Mouse (Mus musculus) lung, embryonic 15.5 days (tissue): Measurements from ENCODE around the gene Acsbg2. TPM values are rescaled to one million over a fixed set of nuclear protein-coding genes. Genes with fewer than 3 reads are reported as not detected.
"Not testable (repeated sequence)": the region's sequence is repeated elsewhere in the genome, so short reads cannot be mapped to it uniquely, and the experiment has no call there.

Source experiments
- ATAC-seq: fragments of 200-750 bp; cut with Nextera tagmentation; 2 replicates; pipeline ENCODE4 v1.8.0; 2017; ENCODE audit warnings: moderate number of reproducible peaks, borderline replicate concordance; ENCODE audit not compliant: low FRiP score, low TSS enrichment; ENCODE audit errors: extremely low read depth
- H3K27ac ChIP-seq: fragments of 300-500 bp; sonication (generic); 2 replicates; pipeline ENCODE4 v1.5.1; 2015; ENCODE audit warnings: moderate library complexity, mild to moderate bottlenecking, inconsistent platforms
- H3K27me3 ChIP-seq: fragments of 300-500 bp; sonication (generic); 2 replicates; pipeline ENCODE4 v1.6.1; 2015; ENCODE audit warnings: inconsistent platforms
- H3K36me3 ChIP-seq: fragments of 300-500 bp; sonication (generic); 2 replicates; pipeline ENCODE4 v1.6.1; 2015; ENCODE audit warnings: inconsistent platforms
- H3K4me1 ChIP-seq: fragments of 300-500 bp; sonication (generic); 2 replicates; pipeline ENCODE4 v1.6.1; 2015; ENCODE audit warnings: inconsistent platforms
- H3K4me2 ChIP-seq: fragments of 300-500 bp; sonication (generic); 2 replicates; pipeline ENCODE4 v1.6.1; 2015; ENCODE audit warnings: inconsistent platforms, mild to moderate bottlenecking, moderate library complexity
- H3K4me3 ChIP-seq: fragments of 300-500 bp; sonication (generic); 2 replicates; pipeline ENCODE4 v1.5.1; 2015; ENCODE audit warnings: mild to moderate bottlenecking, inconsistent platforms
- H3K9ac ChIP-seq: fragments of 300-500 bp; sonication (generic); 2 replicates; pipeline ENCODE4 v1.6.1; 2015; ENCODE audit warnings: inconsistent platforms
- H3K9me3 ChIP-seq: fragments of 300-500 bp; sonication (generic); 2 replicates; pipeline ENCODE4 v1.6.1; 2016; ENCODE audit warnings: inconsistent platforms
- WGBS: fragments of 180-500 bp; shearing (Covaris S2); methylation state at CpG from one replicate; pipeline ENCODE4 v1.1.7; 2015; 5-methylcytosine and 5-hydroxymethylcytosine counted together
- polyA plus RNA-seq: library from polyadenylated mRNA; unstranded; fragments of >200 nt; fragmentation: Nextera tagmentation; extraction: Ambion mirVana; gene quantifications from 2 replicates; pipeline ENCODE4 v1.2.1, GENCODE M21; 2015

Gene Acsbg2
- polyA plus RNA-seq, result not detected in 2 replicates

GRCm38 (mm10) chr17:56874237-56874636 lies at the start of gene Acsbg2:
Gene Acsbg2 (minus strand): TSS chr17:56874447.
- Histone ChIP-seq H3K27me3 (no peaks in the 10 kb centered on the region), H3K9me3 (no peaks in the 10 kb centered on the region), H3K36me3 (no peaks in the 10 kb centered on the region), H3K9ac (no peak within 1 kb of the TSS), H3K4me2 (no peak within 1 kb of the TSS), H3K4me3 (no peak within 1 kb of the TSS), H3K27ac (no peak within 1 kb of the TSS), H3K4me1 (no peaks in the 10 kb centered on the region)
- no peak for ATAC-seq
- WGBS, result 89% methylated on average over 2 of the region's 2 CpGs

GRCm38 (mm10) chr17:56919725-56920124 lies 45.5 kb upstream of the Acsbg2 start:
- Histone ChIP-seq H3K36me3 (peaks cover 61% of the 10 kb centered on the region), H3K9ac (no peak overlapping the region), H3K9me3 (no peaks in the 10 kb centered on the region), H3K27me3 (no peaks in the 10 kb centered on the region), H3K4me3 (no peak overlapping the region), H3K27ac (0 out of 2 replicates have a peak overlapping the region, but pooled peaks have one; percentile 9), H3K4me1 (0 out of 2 replicates have a peak, but pooled peaks cover 6% of the 10 kb centered on the region), H3K4me2 (no peak overlapping the region)
- peak; percentile 60; the same call in 1 of the 2 replicates for ATAC-seq
- 68% methylated on average over 3 of the region's 3 CpGs for WGBS

DNA sequence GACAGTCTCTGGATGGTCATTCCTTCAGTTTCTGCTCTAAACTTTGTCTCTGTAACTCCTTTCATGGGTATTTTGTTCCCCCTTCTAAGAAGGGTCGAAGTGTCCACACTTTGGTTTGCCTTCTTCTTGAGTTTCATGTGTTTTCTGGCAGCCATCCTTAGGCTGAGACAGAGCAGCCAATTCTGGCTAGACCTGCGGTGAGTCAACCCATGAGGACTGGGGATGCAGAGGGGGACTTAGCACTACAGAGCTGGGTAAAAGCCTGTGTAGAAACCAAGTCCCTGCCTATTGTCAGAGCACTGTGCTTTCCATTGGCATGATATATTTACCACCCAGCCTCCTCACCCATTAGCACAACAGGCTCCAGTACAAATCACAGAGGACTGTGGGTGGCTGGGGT lies 42.9 kb upstream of the Acsbg2 start:
- Histone ChIP-seq H3K27me3 (no peaks in the 10 kb centered on the region), H3K36me3 (peaks cover 45% of the 10 kb centered on the region), H3K4me2 (no peak overlapping the region), H3K4me1 (0 out of 2 replicates have a peak, but pooled peaks cover 6% of the 10 kb centered on the region), H3K9me3 (no peaks in the 10 kb centered on the region), H3K27ac (no peak overlapping the region), H3K4me3 (no peak overlapping the region), H3K9ac (no peak overlapping the region)
- 98% methylated on average over 2 of the region's 2 CpGs for WGBS
- ATAC-seq, result no peak

GRCm38 (mm10) chr17:56913444-56913843 lies 39.2 kb upstream of the Acsbg2 start:
- no peak for ATAC-seq
- Histone ChIP-seq H3K4me2 (no peak overlapping the region), H3K27ac (no peak overlapping the region), H3K9ac (no peak overlapping the region), H3K9me3 (no peaks in the 10 kb centered on the region), H3K36me3 (peaks cover 21% of the 10 kb centered on the region), H3K4me1 (peaks cover 10% of the 10 kb centered on the region; the same call in 1 of the 2 replicates), H3K4me3 (no peak overlapping the region), H3K27me3 (no peaks in the 10 kb centered on the region)

DNA sequence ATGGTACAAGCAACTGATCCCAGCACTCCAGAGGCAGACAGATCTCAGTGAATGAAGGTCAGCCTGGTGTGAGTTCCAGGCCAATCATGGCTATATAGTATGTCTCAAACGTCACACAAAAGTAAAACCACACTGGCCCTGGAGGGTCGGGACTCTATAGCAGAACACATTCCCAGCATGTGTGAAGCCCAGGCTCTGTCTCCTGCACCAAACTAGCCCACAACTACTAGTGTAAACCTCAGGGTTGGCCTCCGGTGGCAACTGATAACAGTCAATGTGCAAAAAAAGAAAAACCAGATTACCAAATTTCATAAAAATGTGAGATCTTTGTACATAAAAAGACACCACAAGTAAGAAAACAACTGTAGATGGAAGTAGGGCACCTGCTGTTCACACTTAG lies 38.8 kb upstream of the Acsbg2 start:
- H3K9ac ChIP-seq, result no peak overlapping the region
- ATAC-seq, result no peak
- peaks cover 14% of the 10 kb centered on the region for H3K4me1 ChIP-seq
- no peak overlapping the region for H3K27ac ChIP-seq
- no peak overlapping the region for H3K4me3 ChIP-seq
- no peaks in the 10 kb centered on the region for H3K27me3 ChIP-seq
- WGBS, result 70% methylated on average over 3 of the region's 3 CpGs
- H3K36me3 ChIP-seq, result peaks cover 20% of the 10 kb centered on the region
- no peaks in the 10 kb centered on the region for H3K9me3 ChIP-seq
- H3K4me2 ChIP-seq, result no peak overlapping the region

DNA sequence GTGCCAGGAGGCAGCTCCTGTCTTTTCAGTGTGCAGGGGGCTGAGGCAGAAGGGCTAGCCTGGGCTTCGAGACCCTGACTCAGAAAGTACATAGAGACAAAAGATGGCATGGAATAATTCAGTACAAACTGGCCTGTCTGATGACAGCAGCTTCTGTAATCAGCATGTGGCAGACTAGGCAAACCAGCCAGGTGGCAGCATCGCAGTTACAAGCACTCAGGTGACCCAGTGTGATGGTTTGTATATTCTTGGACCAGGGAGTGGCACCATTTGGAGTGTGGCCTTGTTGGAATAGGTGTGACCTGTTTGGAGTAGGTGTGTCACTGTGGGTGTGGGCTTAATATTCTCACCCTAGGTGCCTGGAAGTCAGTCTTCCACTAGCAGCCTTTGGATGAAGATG lies 35.5 kb upstream of the Acsbg2 start:
- peaks cover 33% of the 10 kb centered on the region for H3K4me1 ChIP-seq
- H3K27ac ChIP-seq, ATAC-seq, H3K4me2 ChIP-seq, H3K9ac ChIP-seq, H3K27me3 ChIP-seq, H3K9me3 ChIP-seq, H3K4me3 ChIP-seq: not testable (repeated sequence)
- WGBS, result 96% methylated on average over 2 of the region's 2 CpGs
- peaks cover 17% of the 10 kb centered on the region for H3K36me3 ChIP-seq

DNA sequence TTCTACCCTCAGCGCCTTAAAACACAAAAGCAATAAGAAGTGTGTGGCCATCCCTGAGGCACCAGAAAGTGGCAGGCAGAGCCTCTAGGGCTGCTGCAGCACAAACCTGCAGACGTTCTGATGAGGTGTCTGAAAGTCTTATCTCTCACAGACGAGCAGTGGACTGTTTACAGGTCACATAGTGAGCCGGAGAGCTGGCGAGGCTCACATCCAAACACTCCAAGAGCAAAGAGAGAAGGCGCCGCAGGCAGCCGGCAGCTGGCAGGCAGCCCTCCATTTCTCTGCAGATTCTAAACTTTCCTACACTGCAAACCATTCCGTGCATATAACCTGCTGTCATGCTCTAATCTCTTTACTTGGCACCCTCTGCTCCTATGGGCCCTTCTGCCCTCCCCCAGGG lies 33.6 kb upstream of the Acsbg2 start:
- Histone ChIP-seq H3K4me3 (no peak overlapping the region), H3K27me3 (no peaks in the 10 kb centered on the region), H3K4me2 (no peak overlapping the region), H3K4me1 (peaks cover 33% of the 10 kb centered on the region), H3K9ac (no peak overlapping the region), H3K27ac (peak overlapping the region; percentile 65), H3K36me3 (peaks cover 24% of the 10 kb centered on the region), H3K9me3 (no peaks in the 10 kb centered on the region)
- ATAC-seq, result peak; percentile 23; the same call in 1 of the 2 replicates
- 11% methylated on average over 9 of the region's 9 CpGs for WGBS

GRCm38 (mm10) chr17:56907096-56907495 lies 32.8 kb upstream of the Acsbg2 start:
- Histone ChIP-seq H3K4me2 (no peak overlapping the region), H3K36me3 (peaks cover 30% of the 10 kb centered on the region), H3K9me3 (no peaks in the 10 kb centered on the region), H3K27me3 (no peaks in the 10 kb centered on the region), H3K9ac (no peak overlapping the region), H3K4me3 (no peak overlapping the region), H3K4me1 (peaks cover 33% of the 10 kb centered on the region), H3K27ac (peak overlapping the region; percentile 65)
- WGBS, result 55% methylated on average over 5 of the region's 5 CpGs
- peak; percentile 68 for ATAC-seq

- no peak overlapping the region for H3K4me2 ChIP-seq
- WGBS, result 86% methylated on average over 3 of the region's 3 CpGs
- H3K9me3 ChIP-seq, result no peaks in the 10 kb centered on the region
- H3K4me1 ChIP-seq, result peaks cover 33% of the 10 kb centered on the region
- H3K27me3 ChIP-seq, result no peaks in the 10 kb centered on the region
- no peak for ATAC-seq
- H3K9ac ChIP-seq, result no peak overlapping the region
- no peak overlapping the region for H3K4me3 ChIP-seq
- H3K36me3 ChIP-seq, result peaks cover 33% of the 10 kb centered on the region
- H3K27ac ChIP-seq, result no peak overlapping the region
Measured at GRCm38 (mm10) chr17:56906166-56906565, 31.9 kb upstream of the Acsbg2 start.

DNA sequence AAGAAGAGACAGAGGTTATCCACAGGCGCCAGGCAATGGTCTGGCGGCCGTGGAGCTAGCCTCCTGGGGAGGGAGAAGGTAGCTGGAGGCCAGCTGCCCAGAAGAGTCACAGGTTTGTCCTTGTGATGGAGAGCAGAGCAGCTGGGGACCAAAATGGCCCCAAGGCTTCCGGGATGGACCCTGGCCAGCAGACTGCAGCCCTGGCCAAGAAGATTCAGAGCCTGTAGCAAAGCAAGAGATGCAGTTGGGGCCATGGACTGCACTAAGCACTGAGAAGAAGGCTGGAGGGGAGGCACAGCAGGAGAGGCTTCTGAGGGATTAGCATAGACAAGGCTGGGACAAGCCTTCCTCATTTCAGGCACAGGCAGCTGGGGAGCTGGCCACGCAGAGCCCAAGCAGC lies 28.5 kb upstream of the Acsbg2 start:
- 84% methylated on average over 5 of the region's 5 CpGs for WGBS
- peaks cover 53% of the 10 kb centered on the region for H3K36me3 ChIP-seq

DNA sequence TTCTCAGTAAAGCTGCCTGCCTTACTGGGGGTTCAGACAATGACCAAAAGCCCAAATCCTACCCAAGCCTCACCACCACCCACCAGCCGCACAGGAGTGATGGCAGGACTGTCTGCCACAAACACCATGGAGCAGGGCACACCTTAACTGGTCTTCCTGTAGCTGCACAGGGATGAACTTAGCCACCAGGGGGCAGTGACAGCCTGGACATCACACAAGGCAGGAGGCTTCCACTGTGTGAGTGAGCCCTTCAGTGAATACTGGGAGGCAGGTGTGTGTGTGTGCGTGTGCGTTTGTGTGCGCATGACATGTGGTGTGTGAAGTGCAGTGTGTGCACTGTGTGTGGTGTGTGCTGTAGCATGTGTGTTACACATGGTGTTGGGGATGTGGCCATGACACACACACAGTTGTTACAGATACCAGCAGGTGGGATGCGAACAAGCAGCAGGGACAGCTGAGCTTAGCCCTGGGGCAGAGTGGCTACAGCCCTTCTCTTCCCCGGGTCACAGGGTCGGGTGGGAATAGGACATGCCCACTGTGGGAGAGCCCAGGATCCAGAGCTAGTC lies 23.5 kb upstream of the Acsbg2 start:
- H3K27me3 ChIP-seq, result no peaks in the 10 kb centered on the region
- WGBS, result 82% methylated on average over 7 of the region's 7 CpGs

More for the DNA sequence above, 28.5 kb upstream of the Acsbg2 start:
- ATAC-seq, result no peak
- Histone ChIP-seq H3K4me2 (no peak overlapping the region), H3K27ac (no peak overlapping the region), H3K27me3 (no peaks in the 10 kb centered on the region), H3K9me3 (no peaks in the 10 kb centered on the region), H3K9ac (no peak overlapping the region), H3K4me1 (peaks cover 16% of the 10 kb centered on the region), H3K4me3 (no peak overlapping the region)

GRCm38 (mm10) chr17:56896513-56897129 lies 22.4 kb upstream of the Acsbg2 start:
- Histone ChIP-seq H3K9ac (no peak overlapping the region), H3K27me3 (no peaks in the 10 kb centered on the region), H3K9me3 (no peaks in the 10 kb centered on the region), H3K36me3 (peaks cover 78% of the 10 kb centered on the region), H3K4me3 (no peak overlapping the region), H3K4me1 (no peaks in the 10 kb centered on the region), H3K4me2 (no peak overlapping the region), H3K27ac (no peak overlapping the region)
- whole genome bisulfite sequencing, result 91% methylated on average over 6 of the region's 6 CpGs
- ATAC-seq, result no peak

More for the DNA sequence above, 23.5 kb upstream of the Acsbg2 start:
- peaks cover 76% of the 10 kb centered on the region for H3K36me3 ChIP-seq
- no peak overlapping the region for H3K27ac ChIP-seq
- no peaks in the 10 kb centered on the region for H3K4me1 ChIP-seq
- no peak overlapping the region for H3K4me3 ChIP-seq
- no peak overlapping the region for H3K9ac ChIP-seq
- H3K9me3 ChIP-seq, result no peaks in the 10 kb centered on the region
- peak; percentile 49 for ATAC-seq
- H3K4me2 ChIP-seq, result no peak overlapping the region
